Mouse (Mus musculus): ENCODE data around the gene Crtc1.
A peak's percentile ranks its signal among the peaks of the same experiment; 100 is the strongest.

The Crtc1 gene

DNA sequence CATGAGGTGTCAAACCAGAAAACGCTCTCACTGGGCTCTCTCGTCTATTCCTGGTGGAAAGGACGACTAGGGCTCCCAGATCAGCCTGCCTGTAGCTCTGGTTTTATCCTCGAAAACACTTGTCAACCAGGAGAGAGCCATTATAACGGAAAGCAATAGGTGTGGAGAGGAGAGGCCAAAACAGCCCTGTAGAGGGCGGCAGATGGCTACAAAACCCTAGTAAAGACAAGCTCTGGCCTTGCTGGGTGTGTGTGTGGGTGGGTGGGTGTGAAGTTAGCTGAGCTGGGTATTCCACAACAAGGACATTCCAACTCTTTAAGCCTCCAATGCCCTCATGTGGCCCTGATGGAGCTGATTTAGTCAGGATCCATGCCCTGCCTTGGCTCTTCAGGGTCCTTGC lies 95.7 kb downstream of the Crtc1 start:
- DNase-seq: peak; percentile 45

DNA sequence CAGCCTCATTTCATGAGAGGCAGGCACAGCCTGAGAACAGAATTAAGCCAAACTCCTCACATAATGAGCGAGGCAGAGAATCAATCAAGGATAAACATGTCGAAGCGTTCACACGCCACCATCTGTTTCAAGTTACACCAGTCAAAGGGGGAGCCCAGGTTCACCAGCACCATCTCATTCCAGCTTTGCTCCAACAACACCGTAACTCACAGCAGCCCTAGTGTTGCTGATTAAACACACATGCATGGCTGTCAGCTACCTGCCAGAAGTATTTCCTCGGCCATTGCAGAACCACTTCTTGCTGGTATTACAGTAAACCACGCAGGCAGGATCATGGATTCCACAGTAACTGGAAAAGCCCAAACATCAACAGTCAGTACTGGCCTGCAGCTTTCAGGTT lies 96.3 kb downstream of the Crtc1 start:
- no peak for DNase-seq

DNA sequence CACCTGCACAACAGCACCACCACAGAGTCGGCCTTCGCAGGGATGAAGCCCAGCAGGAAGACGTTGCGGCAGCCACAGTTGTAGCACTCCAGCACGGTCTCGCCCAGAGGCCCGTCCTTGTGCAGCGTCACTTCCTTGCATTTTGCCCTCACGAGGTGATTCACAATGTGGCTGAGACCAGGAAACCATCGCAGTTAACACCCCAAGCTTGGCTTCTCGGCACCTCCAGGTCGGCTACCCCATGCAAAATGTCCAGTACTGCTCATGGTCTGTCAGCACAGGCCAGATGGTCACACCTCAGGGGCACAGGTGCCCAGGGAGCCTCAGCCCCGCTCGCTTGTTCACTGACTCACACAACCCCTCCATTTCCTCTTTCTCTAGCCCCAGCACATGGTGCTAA lies 97.4 kb downstream of the Crtc1 start:
- no peak for DNase-seq

DNA sequence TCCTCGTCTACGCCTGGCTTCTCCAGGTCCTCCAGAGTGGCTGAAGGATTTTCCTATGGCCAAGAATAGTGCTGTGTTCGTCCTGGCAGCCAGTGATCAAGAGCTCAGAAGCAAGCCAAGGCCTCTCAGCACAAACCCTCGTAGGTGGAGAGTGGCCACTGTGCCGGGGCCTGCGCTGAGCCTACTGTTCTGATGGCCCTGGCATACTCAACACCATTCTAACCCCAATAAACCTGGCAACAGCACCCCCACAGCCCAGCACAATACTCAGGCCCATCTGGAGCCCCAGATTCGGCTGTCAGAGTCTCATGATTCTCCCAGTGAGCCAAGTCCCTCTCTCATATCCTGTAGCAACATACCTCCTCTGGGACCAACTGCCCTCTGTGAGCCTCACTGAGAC lies 98.7 kb downstream of the Crtc1 start:
- no peak for DNase-seq

DNA sequence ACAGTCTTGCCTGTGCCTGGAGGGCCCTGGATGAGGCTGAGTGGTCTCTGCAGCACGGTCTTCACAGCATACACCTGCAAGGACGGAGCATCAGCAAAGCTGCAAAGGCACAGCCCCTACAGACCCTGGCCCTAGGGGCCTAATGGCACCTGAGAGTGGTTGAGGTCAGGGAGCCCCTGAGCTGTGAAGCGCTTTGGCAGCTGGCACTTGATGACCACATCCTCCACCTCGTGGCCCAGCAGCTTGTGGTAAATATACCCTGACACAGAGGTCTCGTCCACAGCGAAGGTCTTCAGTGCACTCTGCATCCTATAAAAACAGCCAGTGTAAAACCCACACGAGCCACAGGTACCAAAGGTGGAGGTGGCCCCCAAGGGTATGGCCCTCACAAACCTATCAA lies 100.4 kb downstream of the Crtc1 start:
- no peak for DNase-seq

DNA sequence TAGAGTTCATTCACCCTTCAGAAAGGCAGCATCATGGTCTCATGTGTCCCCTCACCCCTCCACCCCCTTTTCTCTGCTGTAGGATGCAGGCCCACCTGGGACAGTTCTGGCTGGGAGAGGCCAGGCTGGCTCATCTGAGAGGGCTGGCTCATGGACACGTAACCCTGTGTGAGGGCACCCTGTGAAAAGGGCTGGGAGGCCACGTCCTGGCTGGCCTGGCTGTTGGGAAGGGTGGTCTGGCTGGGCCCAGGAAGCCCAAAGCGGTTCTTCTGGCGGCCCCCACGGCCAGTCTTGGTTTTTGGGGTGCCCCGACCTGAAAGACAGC lies 106.5 kb downstream of the Crtc1 start:
- no peak for DNase-seq

All from kidney, postnatal 14 days (tissue).